Mouse (Mus musculus): ENCODE results near the gene Stard8. TPM values are rescaled to one million over a fixed set of nuclear protein-coding genes. Genes with fewer than 3 reads are reported as not detected.

The Stard8 gene
- 24.5 and 24.8 TPM in 2 replicates for polyA plus RNA-seq (2011; ENCODE audit: insufficient read depth, insufficient read length, low read depth, missing spikeins)

GRCm38 (mm10) chrX:99003046-99003445 lies at the start of gene Stard8:
Gene Stard8 (plus strand): TSS chrX:99003248.
- Histone ChIP-seq H3K9me3 (replicated peaks; ENCODE audit: control insufficient read depth, insufficient read depth, low read length, poor library complexity, severe bottlenecking) (no peaks in the 10 kb centered on the region), H3K9ac (ENCODE audit: low read depth, poor library complexity, severe bottlenecking) (no peak within 1 kb of the TSS), H3K27ac (ENCODE audit: insufficient read depth, low read length) (no peak within 1 kb of the TSS), H3K4me3 (ENCODE audit: low read depth, low read length) (no peak within 1 kb of the TSS), H3K36me3 (ENCODE audit: control insufficient read depth, insufficient read depth, low read length, poor library complexity, severe bottlenecking) (no peaks in the 10 kb centered on the region), H3K4me1 (ENCODE audit: control insufficient read depth, insufficient read depth, low read length) (no peaks in the 10 kb centered on the region), H3K27me3 (ENCODE audit: control insufficient read depth, insufficient read depth, low read length, poor library complexity, severe bottlenecking) (no peaks in the 10 kb centered on the region)
- TF ChIP-seq EP300 (IDR thresholded peaks at IDR 0.05; ENCODE audit: insufficient read depth, low read depth, low read length) (no peak), CTCF (IDR thresholded peaks at IDR 0.05; ENCODE audit: low read depth, low read length) (no peak), POLR2A (IDR thresholded peaks at IDR 0.05; ENCODE audit: insufficient read depth, low read length) (no peak)

- H3K9ac ChIP-seq (ENCODE audit: low read depth, poor library complexity, severe bottlenecking), result no peak overlapping the region
- H3K9me3 ChIP-seq (replicated peaks; ENCODE audit: control insufficient read depth, insufficient read depth, low read length, poor library complexity, severe bottlenecking), result no peaks in the 10 kb centered on the region
- no peaks in the 10 kb centered on the region for H3K4me1 ChIP-seq (ENCODE audit: control insufficient read depth, insufficient read depth, low read length)
- no peak overlapping the region for H3K27ac ChIP-seq (ENCODE audit: insufficient read depth, low read length)
- H3K36me3 ChIP-seq (ENCODE audit: control insufficient read depth, insufficient read depth, low read length, poor library complexity, severe bottlenecking), result no peaks in the 10 kb centered on the region
- TF ChIP-seq POLR2A (IDR thresholded peaks at IDR 0.05; ENCODE audit: insufficient read depth, low read length) (no peak), CTCF (IDR thresholded peaks at IDR 0.05; ENCODE audit: low read depth, low read length) (peak; percentile 62)
- no peak overlapping the region for H3K4me3 ChIP-seq (ENCODE audit: low read depth, low read length)
- no peaks in the 10 kb centered on the region for H3K27me3 ChIP-seq (ENCODE audit: control insufficient read depth, insufficient read depth, low read length, poor library complexity, severe bottlenecking)
Observed at GRCm38 (mm10) chrX:98953941-98954340, 49.1 kb upstream of the Stard8 start.

- TF ChIP-seq POLR2A (IDR thresholded peaks at IDR 0.05; ENCODE audit: insufficient read depth, low read length), result no peak
- TF ChIP-seq CTCF (IDR thresholded peaks at IDR 0.05; ENCODE audit: low read depth, low read length), result no peak
- TF ChIP-seq EP300 (IDR thresholded peaks at IDR 0.05; ENCODE audit: insufficient read depth, low read depth, low read length), result no peak
- no peak overlapping the region for H3K27ac ChIP-seq (ENCODE audit: insufficient read depth, low read length)
- H3K9ac ChIP-seq (ENCODE audit: low read depth, poor library complexity, severe bottlenecking), result no peak overlapping the region
- no peaks in the 10 kb centered on the region for H3K4me1 ChIP-seq (ENCODE audit: control insufficient read depth, insufficient read depth, low read length)
- no peak overlapping the region for H3K4me3 ChIP-seq (ENCODE audit: low read depth, low read length)
- H3K36me3 ChIP-seq (ENCODE audit: control insufficient read depth, insufficient read depth, low read length, poor library complexity, severe bottlenecking), result no peaks in the 10 kb centered on the region
- no peaks in the 10 kb centered on the region for H3K9me3 ChIP-seq (replicated peaks; ENCODE audit: control insufficient read depth, insufficient read depth, low read length, poor library complexity, severe bottlenecking)
- H3K27me3 ChIP-seq (ENCODE audit: control insufficient read depth, insufficient read depth, low read length, poor library complexity, severe bottlenecking), result no peaks in the 10 kb centered on the region
Observed at GRCm38 (mm10) chrX:98958287-98958686, 44.8 kb upstream of the Stard8 start.

GRCm38 (mm10) chrX:98959050-98959449 lies 44.0 kb upstream of the Stard8 start:
- H3K27me3 ChIP-seq (ENCODE audit: control insufficient read depth, insufficient read depth, low read length, poor library complexity, severe bottlenecking), result no peaks in the 10 kb centered on the region
- H3K9ac ChIP-seq (ENCODE audit: low read depth, poor library complexity, severe bottlenecking), result no peak overlapping the region
- TF ChIP-seq POLR2A (IDR thresholded peaks at IDR 0.05; ENCODE audit: insufficient read depth, low read length) (no peak), CTCF (IDR thresholded peaks at IDR 0.05; ENCODE audit: low read depth, low read length) (no peak), EP300 (IDR thresholded peaks at IDR 0.05; ENCODE audit: insufficient read depth, low read depth, low read length) (no peak)
- H3K9me3 ChIP-seq (replicated peaks; ENCODE audit: control insufficient read depth, insufficient read depth, low read length, poor library complexity, severe bottlenecking), result no peaks in the 10 kb centered on the region
- no peak overlapping the region for H3K27ac ChIP-seq (ENCODE audit: insufficient read depth, low read length)
- no peaks in the 10 kb centered on the region for H3K36me3 ChIP-seq (ENCODE audit: control insufficient read depth, insufficient read depth, low read length, poor library complexity, severe bottlenecking)
- H3K4me3 ChIP-seq (ENCODE audit: low read depth, low read length), result no peak overlapping the region
- no peaks in the 10 kb centered on the region for H3K4me1 ChIP-seq (ENCODE audit: control insufficient read depth, insufficient read depth, low read length)

- Histone ChIP-seq H3K9me3 (replicated peaks; ENCODE audit: control insufficient read depth, insufficient read depth, low read length, poor library complexity, severe bottlenecking) (no peaks in the 10 kb centered on the region), H3K27ac (ENCODE audit: insufficient read depth, low read length) (no peak overlapping the region), H3K27me3 (ENCODE audit: control insufficient read depth, insufficient read depth, low read length, poor library complexity, severe bottlenecking) (no peaks in the 10 kb centered on the region), H3K36me3 (ENCODE audit: control insufficient read depth, insufficient read depth, low read length, poor library complexity, severe bottlenecking) (no peaks in the 10 kb centered on the region), H3K4me1 (ENCODE audit: control insufficient read depth, insufficient read depth, low read length) (no peaks in the 10 kb centered on the region), H3K4me3 (ENCODE audit: low read depth, low read length) (no peak overlapping the region), H3K9ac (ENCODE audit: low read depth, poor library complexity, severe bottlenecking) (no peak overlapping the region)
- TF ChIP-seq POLR2A (IDR thresholded peaks at IDR 0.05; ENCODE audit: insufficient read depth, low read length), result no peak
- no peak for TF ChIP-seq EP300 (IDR thresholded peaks at IDR 0.05; ENCODE audit: insufficient read depth, low read depth, low read length)
- TF ChIP-seq CTCF (IDR thresholded peaks at IDR 0.05; ENCODE audit: low read depth, low read length), result no peak
Observed at GRCm38 (mm10) chrX:98963742-98964141, 39.3 kb upstream of the Stard8 start.

- no peaks in the 10 kb centered on the region for H3K4me1 ChIP-seq (ENCODE audit: control insufficient read depth, insufficient read depth, low read length)
- H3K27me3 ChIP-seq (ENCODE audit: control insufficient read depth, insufficient read depth, low read length, poor library complexity, severe bottlenecking), result no peaks in the 10 kb centered on the region
- TF ChIP-seq CTCF (IDR thresholded peaks at IDR 0.05; ENCODE audit: low read depth, low read length) (no peak), EP300 (IDR thresholded peaks at IDR 0.05; ENCODE audit: insufficient read depth, low read depth, low read length) (no peak), POLR2A (IDR thresholded peaks at IDR 0.05; ENCODE audit: insufficient read depth, low read length) (no peak)
- no peak overlapping the region for H3K9ac ChIP-seq (ENCODE audit: low read depth, poor library complexity, severe bottlenecking)
- H3K4me3 ChIP-seq (ENCODE audit: low read depth, low read length), result no peak overlapping the region
- H3K27ac ChIP-seq (ENCODE audit: insufficient read depth, low read length), result no peak overlapping the region
- no peaks in the 10 kb centered on the region for H3K9me3 ChIP-seq (replicated peaks; ENCODE audit: control insufficient read depth, insufficient read depth, low read length, poor library complexity, severe bottlenecking)
- H3K36me3 ChIP-seq (ENCODE audit: control insufficient read depth, insufficient read depth, low read length, poor library complexity, severe bottlenecking), result no peaks in the 10 kb centered on the region
Observed at GRCm38 (mm10) chrX:98964513-98964912, 38.5 kb upstream of the Stard8 start.
